Mouse (Mus musculus): ENCODE results near the gene Olfr1129.
"Not testable (repeated sequence)": the region's sequence is repeated elsewhere in the genome, so short reads cannot be mapped to it uniquely, and the experiment has no call there.

DNA sequence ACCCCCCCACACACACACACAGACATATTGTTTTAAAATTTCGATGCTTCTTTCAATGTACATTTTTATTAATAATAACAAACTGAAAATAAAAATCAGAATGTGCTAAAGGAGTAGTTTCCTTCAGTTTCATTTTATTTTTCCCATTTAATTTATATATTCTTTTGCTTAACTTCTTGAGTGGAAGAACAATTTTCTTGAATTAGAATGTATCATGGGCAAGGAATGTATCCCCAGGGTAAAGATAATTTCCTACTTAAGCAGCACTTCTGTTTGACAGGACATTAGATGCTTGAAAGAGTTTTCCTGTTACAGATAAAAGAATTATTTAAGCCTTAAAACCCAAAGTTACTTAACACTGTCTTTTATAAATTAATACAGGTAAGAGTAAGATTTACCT is at the start of gene Olfr1129:
- not testable (repeated sequence) for TF ChIP-seq CTCF (conservative IDR thresholded peaks at IDR 0.05; ENCODE audit: low read length); NANOG (IDR thresholded peaks at IDR 0.05; ENCODE audit: borderline replicate concordance, low read length); POU5F1 (IDR thresholded peaks at IDR 0.05; ENCODE audit: borderline replicate concordance, low read length)
